Mouse (Mus musculus): Measurements from ENCODE around the gene Exoc6b. TPM values are rescaled to one million over a fixed set of nuclear protein-coding genes. Genes with fewer than 3 reads are reported as not detected.
A peak's percentile ranks its signal among the peaks of the same experiment; 100 is the strongest.

The Exoc6b gene
- polyA plus RNA-seq, 1 experiment from 2014 or later = 27.6 TPM

GRCm38 (mm10) chr6:84661451-84662112, 407.7 kb downstream of the Exoc6b start:
- Histone ChIP-seq H3K4me3 (ENCODE audit: low read depth, low read length) (no peak overlapping the region), H3K36me3 (ENCODE audit: control insufficient read depth, insufficient read depth, low read length) (no peaks in the 10 kb centered on the region), H3K4me2 (ENCODE audit: low read length) (no peak overlapping the region), H3K27me3 (replicated peaks; ENCODE audit: control insufficient read depth, insufficient read depth, low read length) (no peaks in the 10 kb centered on the region), H3K9ac (ENCODE audit: low read length) (no peak overlapping the region), H3K4me1 (replicated peaks; ENCODE audit: control insufficient read depth, insufficient read depth, low read length) (no peaks in the 10 kb centered on the region), H3K9me3 (ENCODE audit: control insufficient read depth, low read length) (no peaks in the 10 kb centered on the region), H3K27ac (ENCODE audit: low read depth) (no peak overlapping the region)
- ATAC-seq (replicated peaks; ENCODE audit: low FRiP score, low TSS enrichment, low read depth) = no peak
- DNase-seq (ENCODE audit: low spot score) = no peak
- 84% methylated on average over 2 of the region's 2 CpGs for WGBS

- no peaks in the 10 kb centered on the region for H3K36me3 ChIP-seq (ENCODE audit: control insufficient read depth, insufficient read depth, low read length)
- DNase-seq (ENCODE audit: low spot score) (no peak), ATAC-seq (replicated peaks; ENCODE audit: low FRiP score, low TSS enrichment, low read depth) (no peak)
- 85% methylated on average over 1 of the region's 1 CpGs for WGBS
- no peaks in the 10 kb centered on the region for H3K27me3 ChIP-seq (replicated peaks; ENCODE audit: control insufficient read depth, insufficient read depth, low read length)
- H3K9me3 ChIP-seq (ENCODE audit: control insufficient read depth, low read length) = no peaks in the 10 kb centered on the region
- H3K9ac ChIP-seq (ENCODE audit: low read length) = no peak overlapping the region
- H3K4me3 ChIP-seq (ENCODE audit: low read depth, low read length) = no peak overlapping the region
- no peak overlapping the region for H3K27ac ChIP-seq (ENCODE audit: low read depth)
- no peaks in the 10 kb centered on the region; the same call in 1 of the 2 replicates for H3K4me1 ChIP-seq (replicated peaks; ENCODE audit: control insufficient read depth, insufficient read depth, low read length)
- no peak overlapping the region for H3K4me2 ChIP-seq (ENCODE audit: low read length)
These were observed 408.3 kb downstream of the Exoc6b start for GRCm38 (mm10) chr6:84660982-84661381.

GRCm38 (mm10) chr6:84657091-84657490, 412.2 kb downstream of the Exoc6b start:
- H3K9ac ChIP-seq (ENCODE audit: low read length) = no peak overlapping the region
- no peaks in the 10 kb centered on the region for H3K36me3 ChIP-seq (ENCODE audit: control insufficient read depth, insufficient read depth, low read length)
- H3K4me3 ChIP-seq (ENCODE audit: low read depth, low read length) = no peak overlapping the region
- no peaks in the 10 kb centered on the region; the same call in 1 of the 2 replicates for H3K4me1 ChIP-seq (replicated peaks; ENCODE audit: control insufficient read depth, insufficient read depth, low read length)
- ATAC-seq (replicated peaks; ENCODE audit: low FRiP score, low TSS enrichment, low read depth) (no peak), DNase-seq (ENCODE audit: low spot score) (no peak)
- WGBS = 37% methylated on average over 1 of the region's 1 CpGs
- no peak overlapping the region for H3K27ac ChIP-seq (ENCODE audit: low read depth)
- no peaks in the 10 kb centered on the region for H3K9me3 ChIP-seq (ENCODE audit: control insufficient read depth, low read length)
- H3K27me3 ChIP-seq (replicated peaks; ENCODE audit: control insufficient read depth, insufficient read depth, low read length) = no peaks in the 10 kb centered on the region
- no peak overlapping the region for H3K4me2 ChIP-seq (ENCODE audit: low read length)

GRCm38 (mm10) chr6:84656680-84657079, 412.6 kb downstream of the Exoc6b start:
- Histone ChIP-seq H3K4me3 (ENCODE audit: low read depth, low read length) (no peak overlapping the region), H3K4me1 (replicated peaks; ENCODE audit: control insufficient read depth, insufficient read depth, low read length) (no peaks in the 10 kb centered on the region; the same call in 1 of the 2 replicates), H3K27ac (ENCODE audit: low read depth) (no peak overlapping the region), H3K4me2 (ENCODE audit: low read length) (no peak overlapping the region), H3K9ac (ENCODE audit: low read length) (no peak overlapping the region), H3K36me3 (ENCODE audit: control insufficient read depth, insufficient read depth, low read length) (no peaks in the 10 kb centered on the region), H3K9me3 (ENCODE audit: control insufficient read depth, low read length) (no peaks in the 10 kb centered on the region), H3K27me3 (replicated peaks; ENCODE audit: control insufficient read depth, insufficient read depth, low read length) (no peaks in the 10 kb centered on the region)
- no peak for DNase-seq (ENCODE audit: low spot score)
- no peak for ATAC-seq (replicated peaks; ENCODE audit: low FRiP score, low TSS enrichment, low read depth)
- WGBS = 16% methylated on average over 2 of the region's 2 CpGs

- no peak for ATAC-seq (replicated peaks; ENCODE audit: low FRiP score, low TSS enrichment, low read depth)
These were observed 417.4 kb downstream of the Exoc6b start for GRCm38 (mm10) chr6:84651902-84652301.

GRCm38 (mm10) chr6:84647197-84647596, 422.1 kb downstream of the Exoc6b start:
- Histone ChIP-seq H3K9me3 (ENCODE audit: control insufficient read depth, low read length) (no peaks in the 10 kb centered on the region), H3K27ac (ENCODE audit: low read depth) (no peak overlapping the region), H3K27me3 (replicated peaks; ENCODE audit: control insufficient read depth, insufficient read depth, low read length) (no peaks in the 10 kb centered on the region), H3K9ac (ENCODE audit: low read length) (no peak overlapping the region), H3K36me3 (ENCODE audit: control insufficient read depth, insufficient read depth, low read length) (no peaks in the 10 kb centered on the region), H3K4me3 (ENCODE audit: low read depth, low read length) (no peak overlapping the region), H3K4me2 (ENCODE audit: low read length) (no peak overlapping the region), H3K4me1 (replicated peaks; ENCODE audit: control insufficient read depth, insufficient read depth, low read length) (peaks cover 4% of the 10 kb centered on the region)
- 57% methylated on average over 4 of the region's 4 CpGs for WGBS
- ATAC-seq (replicated peaks; ENCODE audit: low FRiP score, low TSS enrichment, low read depth) (no peak), DNase-seq (ENCODE audit: low spot score) (no peak)

More at GRCm38 (mm10) chr6:84651902-84652301, 417.4 kb downstream of the Exoc6b start:
- no peak overlapping the region for H3K4me2 ChIP-seq (ENCODE audit: low read length)
- no peak overlapping the region for H3K27ac ChIP-seq (ENCODE audit: low read depth)
- no peaks in the 10 kb centered on the region for H3K36me3 ChIP-seq (ENCODE audit: control insufficient read depth, insufficient read depth, low read length)
- DNase-seq (ENCODE audit: low spot score) = no peak
- no peak overlapping the region for H3K4me3 ChIP-seq (ENCODE audit: low read depth, low read length)
- no peaks in the 10 kb centered on the region for H3K9me3 ChIP-seq (ENCODE audit: control insufficient read depth, low read length)
- H3K4me1 ChIP-seq (replicated peaks; ENCODE audit: control insufficient read depth, insufficient read depth, low read length) = peaks cover 4% of the 10 kb centered on the region; the same call in 1 of the 2 replicates
- 94% methylated on average over 3 of the region's 3 CpGs for WGBS
- H3K27me3 ChIP-seq (replicated peaks; ENCODE audit: control insufficient read depth, insufficient read depth, low read length) = no peaks in the 10 kb centered on the region
- no peak overlapping the region for H3K9ac ChIP-seq (ENCODE audit: low read length)

- no peak for ATAC-seq (replicated peaks; ENCODE audit: low FRiP score, low TSS enrichment, low read depth)
- H3K4me1 ChIP-seq (replicated peaks; ENCODE audit: control insufficient read depth, insufficient read depth, low read length) = peaks cover 7% of the 10 kb centered on the region
- no peaks in the 10 kb centered on the region for H3K36me3 ChIP-seq (ENCODE audit: control insufficient read depth, insufficient read depth, low read length)
- WGBS = 57% methylated on average over 2 of the region's 2 CpGs
- no peak overlapping the region for H3K4me2 ChIP-seq (ENCODE audit: low read length)
- H3K27ac ChIP-seq (ENCODE audit: low read depth) = no peak overlapping the region
- no peak for DNase-seq (ENCODE audit: low spot score)
- H3K9me3 ChIP-seq (ENCODE audit: control insufficient read depth, low read length) = no peaks in the 10 kb centered on the region
- no peaks in the 10 kb centered on the region for H3K27me3 ChIP-seq (replicated peaks; ENCODE audit: control insufficient read depth, insufficient read depth, low read length)
- no peak overlapping the region for H3K4me3 ChIP-seq (ENCODE audit: low read depth, low read length)
- no peak overlapping the region for H3K9ac ChIP-seq (ENCODE audit: low read length)
These were observed 422.6 kb downstream of the Exoc6b start for GRCm38 (mm10) chr6:84646696-84647095.

- 24% methylated on average over 4 of the region's 4 CpGs for WGBS
- ATAC-seq (replicated peaks; ENCODE audit: low FRiP score, low TSS enrichment, low read depth) (peak; percentile 68), DNase-seq (ENCODE audit: low spot score) (peak; percentile 51)
- H3K4me3 ChIP-seq (ENCODE audit: low read depth, low read length) = no peak overlapping the region
- no peaks in the 10 kb centered on the region for H3K9me3 ChIP-seq (ENCODE audit: control insufficient read depth, low read length)
- H3K4me2 ChIP-seq (ENCODE audit: low read length) = no peak overlapping the region
- H3K27ac ChIP-seq (ENCODE audit: low read depth) = peak overlapping the region; percentile 64
- peaks cover 21% of the 10 kb centered on the region for H3K4me1 ChIP-seq (replicated peaks; ENCODE audit: control insufficient read depth, insufficient read depth, low read length)
- H3K9ac ChIP-seq (ENCODE audit: low read length) = no peak overlapping the region
- no peaks in the 10 kb centered on the region for H3K36me3 ChIP-seq (ENCODE audit: control insufficient read depth, insufficient read depth, low read length)
- H3K27me3 ChIP-seq (replicated peaks; ENCODE audit: control insufficient read depth, insufficient read depth, low read length) = no peaks in the 10 kb centered on the region
These were observed 428.3 kb downstream of the Exoc6b start for GRCm38 (mm10) chr6:84641062-84641431.

Measured in intestine, embryonic 14.5 days (tissue).